Mouse (Mus musculus): ENCODE data around the gene Gdpd1.
"Not testable (repeated sequence)": the region's sequence is repeated elsewhere in the genome, so short reads cannot be mapped to it uniquely, and the experiment has no call there.

Gene Gdpd1

GRCm38 (mm10) chr11:87026096-87026875 is 47.6 kb downstream of the Gdpd1 start:
- DNase-seq (ENCODE audit: low spot score in 2 of 2) = no peak

- DNase-seq (ENCODE audit: low spot score in 2 of 2) = no peak
These were observed 48.5 kb downstream of the Gdpd1 start for GRCm38 (mm10) chr11:87025351-87025750.

- not testable (repeated sequence) for DNase-seq (ENCODE audit: low spot score in 2 of 2)
These were observed 50.6 kb downstream of the Gdpd1 start for GRCm38 (mm10) chr11:87023240-87023639.

- DNase-seq (ENCODE audit: low spot score in 2 of 2) = no peak
These were observed 51.1 kb downstream of the Gdpd1 start for GRCm38 (mm10) chr11:87022765-87023164.

GRCm38 (mm10) chr11:87021551-87021950 is 52.3 kb downstream of the Gdpd1 start:
- DNase-seq (ENCODE audit: low spot score in 2 of 2) = no peak

- DNase-seq (ENCODE audit: low spot score in 2 of 2) = no peak
These were observed 53.4 kb downstream of the Gdpd1 start for GRCm38 (mm10) chr11:87020449-87020848.

GRCm38 (mm10) chr11:87019431-87019830 is 54.4 kb downstream of the Gdpd1 start:
- DNase-seq (ENCODE audit: low spot score in 2 of 2) = no peak

GRCm38 (mm10) chr11:87018081-87018480 is 55.8 kb downstream of the Gdpd1 start:
- no peak for DNase-seq (ENCODE audit: low spot score in 2 of 2)

GRCm38 (mm10) chr11:87015691-87016090 is 58.2 kb downstream of the Gdpd1 start:
- DNase-seq (ENCODE audit: low spot score in 2 of 2) = no peak

GRCm38 (mm10) chr11:87010476-87010875 is 63.4 kb downstream of the Gdpd1 start:
- peak in 1 of 2 experiments; percentile 84 for DNase-seq (ENCODE audit: low spot score in 2 of 2)

- DNase-seq (ENCODE audit: low spot score in 2 of 2) = no peak
These were observed 66.5 kb downstream of the Gdpd1 start for GRCm38 (mm10) chr11:87007371-87007770.

GRCm38 (mm10) chr11:87004960-87005755 is 68.7 kb downstream of the Gdpd1 start:
- DNase-seq (ENCODE audit: low spot score in 2 of 2) = no peak

GRCm38 (mm10) chr11:87002078-87002829 is 71.6 kb downstream of the Gdpd1 start:
- peak in 1 of 2 experiments; percentile 68 for DNase-seq (ENCODE audit: low spot score in 2 of 2)

- no peak for DNase-seq (ENCODE audit: low spot score in 2 of 2)
These were observed 72.6 kb downstream of the Gdpd1 start for GRCm38 (mm10) chr11:87001217-87001616.

- no peak for DNase-seq (ENCODE audit: low spot score in 2 of 2)
These were observed 77.6 kb downstream of the Gdpd1 start for GRCm38 (mm10) chr11:86996266-86996665.

- DNase-seq (ENCODE audit: low spot score in 2 of 2) = peak in 1 of 2 experiments; percentile 84
These were observed 78.1 kb downstream of the Gdpd1 start for GRCm38 (mm10) chr11:86995625-86996221.

- no peak for DNase-seq (ENCODE audit: low spot score in 2 of 2)
These were observed 78.9 kb downstream of the Gdpd1 start for GRCm38 (mm10) chr11:86994791-86995624.

GRCm38 (mm10) chr11:86994330-86994729 is 79.5 kb downstream of the Gdpd1 start:
- no peak for DNase-seq (ENCODE audit: low spot score in 2 of 2)

GRCm38 (mm10) chr11:86993041-86994037 is 80.5 kb downstream of the Gdpd1 start, which contains the start of gene Ypel2:
Gene Ypel2, minus strand, starts transcription at chr11:86993707.
- peak; percentile 95 to 97 for DNase-seq (ENCODE audit: low spot score in 2 of 2)

Measured in left cerebral cortex, adult 9 months (tissue).